Mouse (Mus musculus): Measurements from ENCODE around the gene Srpr. TPM values are rescaled to one million over a fixed set of nuclear protein-coding genes. Genes with fewer than 3 reads are reported as not detected.

The Srpr gene
- total RNA-seq, 2 experiments from 2014 or later, result 98.2 to 100 TPM

DNA sequence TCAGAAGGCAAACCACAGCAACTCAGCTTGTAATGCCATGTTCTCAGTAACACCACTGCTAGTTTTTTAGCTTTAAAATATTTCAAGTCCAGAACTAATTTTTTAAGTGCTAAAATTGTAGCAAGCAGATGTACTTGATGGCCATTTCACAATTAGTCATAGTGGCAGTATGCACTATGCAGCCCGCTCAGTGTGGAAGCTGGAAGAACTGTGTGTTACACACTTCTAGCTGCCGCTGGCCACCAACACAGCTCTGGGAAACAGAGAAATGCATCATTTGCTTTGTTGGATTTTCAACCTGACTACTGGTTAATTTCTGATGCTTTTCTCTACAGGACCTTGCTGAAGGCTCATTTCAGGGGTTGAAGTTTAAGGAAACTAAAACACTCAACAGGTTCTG, 47.4 kb downstream of the Srpr start:
- intact Hi-C loops (cut with DNase I), result no loop called here
- DNase-seq, result no peak

DNA sequence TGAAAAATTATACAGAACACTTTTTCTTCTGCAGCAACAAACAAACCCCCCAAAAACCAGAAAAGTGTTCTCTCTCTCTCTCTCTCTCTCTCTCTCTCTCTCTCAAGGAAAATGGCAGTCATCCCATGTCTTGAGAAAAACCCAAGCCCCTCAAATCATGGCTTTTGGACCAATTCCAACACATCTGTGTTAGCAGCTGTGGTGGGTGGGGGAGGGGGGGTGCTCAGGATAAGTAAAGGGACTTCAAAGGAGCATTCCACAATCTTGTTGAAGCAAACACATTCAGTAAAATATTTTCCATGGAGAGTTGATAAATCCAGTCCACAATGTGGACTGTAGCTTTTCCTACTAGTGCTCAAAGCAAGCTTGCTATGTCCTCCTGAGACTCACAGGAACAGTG, 49.5 kb downstream of the Srpr start:
- intact Hi-C loops (cut with DNase I), result no loop called here
- no peak for DNase-seq

DNA sequence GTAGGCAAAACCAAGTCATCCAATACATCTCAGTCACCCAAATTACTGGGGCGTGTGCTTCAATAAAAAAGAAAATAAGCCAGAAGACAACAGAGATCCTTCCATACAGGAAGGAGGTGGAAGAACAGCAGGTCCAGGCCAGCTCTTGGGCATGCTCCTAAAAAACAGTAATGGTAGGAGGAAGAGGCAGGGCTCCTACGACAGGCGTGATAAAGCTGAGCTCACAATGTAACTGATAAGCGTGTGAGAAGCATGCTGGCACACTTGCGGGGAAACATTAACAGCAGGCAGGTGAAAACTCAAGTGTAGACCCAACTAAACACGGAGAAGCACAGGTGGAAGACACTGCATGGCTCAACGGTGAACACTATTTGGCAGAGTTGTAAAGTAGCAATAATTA, 57.4 kb downstream of the Srpr start:
- intact Hi-C loops (cut with DNase I), result no loop called here
- no peak for DNase-seq

DNA sequence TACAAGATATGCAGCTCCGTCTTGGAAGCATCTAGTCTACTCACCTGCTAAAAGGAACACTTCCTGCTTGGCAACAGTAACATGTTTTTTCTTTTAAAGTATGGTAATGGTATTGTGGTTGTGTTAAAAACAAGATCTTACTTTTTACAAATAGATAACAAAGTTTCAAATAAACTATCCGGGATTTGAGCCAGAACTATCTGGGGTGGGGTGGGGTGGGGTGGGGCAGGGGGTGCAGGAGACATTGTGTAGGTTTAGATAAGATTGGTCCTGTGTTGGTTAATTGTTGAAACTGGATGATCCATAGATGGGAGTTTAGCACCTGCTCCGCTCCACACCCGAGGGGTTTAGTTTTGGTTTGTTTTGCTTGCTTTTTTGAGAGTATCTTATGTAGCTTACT, 62.4 kb downstream of the Srpr start:
- no peak for DNase-seq
- intact Hi-C loops (cut with DNase I), result no loop called here

DNA sequence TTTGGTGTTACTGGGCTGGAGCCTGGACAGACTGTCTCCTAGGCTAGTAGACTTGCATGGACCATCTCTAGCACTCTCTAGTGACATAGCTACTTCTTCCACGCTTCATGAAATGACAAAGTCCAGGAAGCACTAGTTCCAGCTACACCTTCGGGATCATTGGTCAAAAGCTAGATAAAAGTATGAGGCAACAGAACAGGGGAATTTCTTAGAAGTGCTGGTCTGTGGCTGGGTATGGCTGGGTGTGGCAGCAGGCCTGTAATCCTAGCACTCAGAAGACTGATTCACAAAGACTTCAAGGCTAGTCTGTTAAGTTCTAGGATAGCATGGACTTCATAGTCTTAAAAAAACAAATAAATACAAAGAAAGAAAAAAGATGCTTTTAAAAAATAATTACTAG, 63.5 kb downstream of the Srpr start:
- DNase-seq, result no peak
- intact Hi-C loops (cut with DNase I), result no loop called here

DNA sequence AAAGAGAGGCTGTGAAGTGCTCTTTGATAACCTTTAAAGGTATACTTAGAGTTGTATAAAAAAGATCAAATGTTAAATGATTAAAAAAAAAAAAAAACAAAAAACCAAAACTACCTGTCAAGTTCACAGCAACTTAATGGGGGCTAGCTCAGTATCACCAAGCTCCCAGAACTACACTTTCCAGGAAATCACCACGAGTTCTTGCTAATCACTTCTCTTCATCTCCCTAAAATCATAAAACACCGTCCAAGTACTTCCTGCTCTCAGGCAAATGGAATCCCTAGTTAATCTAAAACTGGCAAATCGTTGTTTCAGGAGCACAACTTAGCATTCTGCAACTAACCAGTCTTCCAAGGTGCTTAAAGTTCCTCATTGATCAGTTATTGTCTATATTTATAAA, 64.5 kb downstream of the Srpr start:
- no peak for DNase-seq
- intact Hi-C loops (cut with DNase I), result no loop called here

DNA sequence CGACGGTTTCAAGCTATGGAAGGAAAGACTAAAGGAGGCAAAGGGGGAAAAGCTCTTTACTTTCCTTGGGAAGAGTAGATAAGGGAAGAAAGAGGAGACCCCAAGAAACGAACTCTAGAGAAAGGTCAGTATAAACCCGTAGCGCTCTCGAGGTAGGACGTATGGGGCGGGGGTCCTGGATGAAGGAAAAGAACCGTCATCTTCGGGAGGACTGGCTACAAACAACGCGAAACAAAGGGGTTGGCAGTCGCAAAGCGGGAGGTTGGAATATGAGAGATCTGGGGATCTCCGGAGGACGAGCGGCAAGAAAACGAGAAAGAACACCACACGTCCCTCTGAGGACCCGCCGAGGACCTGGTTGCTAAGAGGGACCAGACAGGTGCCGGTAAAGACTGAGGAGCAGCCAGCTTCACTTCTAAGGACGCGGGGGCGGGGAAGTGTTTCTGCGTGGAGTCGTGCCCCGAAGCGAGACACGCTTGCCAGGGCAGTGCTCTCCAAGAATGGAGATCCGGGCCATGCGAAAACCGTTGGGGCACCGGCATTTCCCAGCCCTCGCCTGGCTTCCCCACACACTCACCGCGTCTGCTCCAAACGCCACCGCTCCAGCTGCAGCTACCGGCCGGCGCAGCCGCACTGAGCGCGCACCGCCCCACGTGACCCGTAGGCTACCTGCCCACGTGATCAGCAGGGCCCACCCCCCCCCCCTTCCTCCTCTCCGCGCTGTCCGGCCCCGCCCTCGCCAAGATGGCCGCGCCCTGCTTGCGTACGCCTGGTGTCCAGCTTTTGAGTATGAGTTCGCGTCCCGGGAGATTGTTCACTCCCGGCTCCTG, 67.4 kb downstream of the Srpr start, which contains the start of the genes Fam118b and Rpusd4:
Fam118b (minus strand) TSS at position 660 of the 830 bp plus-strand sequence.
Rpusd4 (plus strand) TSS at position 720 of the 830 bp plus-strand sequence.
- intact Hi-C loops (cut with DNase I), result no loop called here
- DNase-seq, result peak; percentile 90 to 94

DNA sequence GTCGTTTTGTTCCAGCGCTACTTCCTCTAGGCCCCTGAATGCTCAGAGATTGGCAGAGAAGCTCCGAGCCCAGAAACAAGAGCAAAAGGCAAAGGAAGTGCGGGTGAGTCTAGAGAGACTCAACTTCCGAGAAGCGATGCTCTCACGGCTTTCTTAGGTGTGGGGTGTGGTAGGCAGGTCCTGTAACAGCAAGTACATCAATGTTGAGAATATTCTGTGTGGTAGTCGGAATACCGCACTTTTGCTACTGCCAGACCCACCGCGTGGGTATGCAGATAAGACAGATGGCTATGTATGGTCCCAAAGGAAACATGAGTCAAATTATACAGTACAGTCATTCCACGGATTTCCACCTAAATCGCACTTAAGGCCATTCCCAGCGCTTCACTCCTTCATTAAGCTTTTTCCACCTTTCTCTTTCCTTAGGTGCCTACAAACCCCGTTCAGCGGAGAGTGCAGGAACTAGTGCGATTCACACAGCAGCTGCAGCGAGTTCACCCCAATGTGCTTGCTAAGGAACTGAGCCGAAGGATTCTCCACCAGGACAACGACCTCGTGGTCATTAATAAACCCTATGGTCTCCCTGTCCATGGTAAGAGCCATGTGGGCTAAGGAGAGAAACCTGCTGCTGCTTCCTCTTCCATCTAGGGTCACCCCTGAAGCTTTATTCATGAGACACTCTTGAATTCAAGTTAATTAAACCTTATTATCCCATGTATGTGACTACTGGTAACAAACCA, 68.2 kb downstream of the Srpr start:
- no peak for DNase-seq
- intact Hi-C loops (cut with DNase I), result loop anchor here (2.0 kb wide), 1 partner anchor 57 kb away; the partner anchor contains the start of gene Foxred1

DNA sequence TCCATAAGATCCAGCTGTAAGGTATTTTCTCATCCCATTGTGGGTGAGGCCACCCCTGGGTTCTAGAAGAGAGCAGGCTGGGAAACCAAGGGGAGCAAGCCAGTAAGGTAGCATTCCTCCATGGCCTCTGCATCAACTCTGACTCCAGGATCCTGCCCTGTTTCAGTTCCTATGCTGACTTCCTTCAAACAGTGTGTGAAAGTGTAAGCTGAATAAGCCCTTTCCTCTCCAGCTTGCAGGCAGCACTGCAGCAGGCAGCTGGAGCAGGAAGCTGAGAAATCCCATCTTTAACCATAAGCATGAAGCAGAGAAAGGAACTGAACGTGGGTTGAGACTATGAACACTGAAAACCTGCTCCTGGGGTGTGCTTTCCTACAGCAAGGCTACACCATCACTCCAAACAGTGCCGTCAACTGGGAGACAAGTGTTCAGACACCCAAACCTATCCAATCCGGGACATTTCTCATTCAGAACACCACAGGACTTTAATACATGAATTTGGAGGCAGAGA, 77.9 kb downstream of the Srpr start:
- no peak for DNase-seq
- intact Hi-C loops (cut with DNase I), result no loop called here

DNA sequence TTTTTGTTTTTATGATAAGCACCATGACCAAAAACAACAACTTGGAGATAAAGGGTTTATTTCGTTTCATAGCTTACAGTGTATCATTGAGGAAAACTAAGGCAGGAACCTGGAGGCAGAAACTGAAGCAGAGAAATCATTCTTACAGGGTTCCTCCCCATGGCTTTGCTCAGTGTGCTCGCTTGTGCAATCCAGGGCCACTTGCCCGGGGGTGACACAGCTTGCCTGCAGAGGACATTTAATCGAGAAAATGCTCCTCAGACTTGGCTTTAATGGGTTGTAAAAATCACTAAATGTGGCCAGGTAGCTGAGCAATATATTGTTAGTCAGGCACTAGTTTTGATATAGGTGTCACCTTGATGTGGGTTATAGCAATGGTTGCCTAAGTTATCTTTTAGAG, 78.5 kb downstream of the Srpr start:
- DNase-seq, result no peak
- intact Hi-C loops (cut with DNase I), result no loop called here

DNA sequence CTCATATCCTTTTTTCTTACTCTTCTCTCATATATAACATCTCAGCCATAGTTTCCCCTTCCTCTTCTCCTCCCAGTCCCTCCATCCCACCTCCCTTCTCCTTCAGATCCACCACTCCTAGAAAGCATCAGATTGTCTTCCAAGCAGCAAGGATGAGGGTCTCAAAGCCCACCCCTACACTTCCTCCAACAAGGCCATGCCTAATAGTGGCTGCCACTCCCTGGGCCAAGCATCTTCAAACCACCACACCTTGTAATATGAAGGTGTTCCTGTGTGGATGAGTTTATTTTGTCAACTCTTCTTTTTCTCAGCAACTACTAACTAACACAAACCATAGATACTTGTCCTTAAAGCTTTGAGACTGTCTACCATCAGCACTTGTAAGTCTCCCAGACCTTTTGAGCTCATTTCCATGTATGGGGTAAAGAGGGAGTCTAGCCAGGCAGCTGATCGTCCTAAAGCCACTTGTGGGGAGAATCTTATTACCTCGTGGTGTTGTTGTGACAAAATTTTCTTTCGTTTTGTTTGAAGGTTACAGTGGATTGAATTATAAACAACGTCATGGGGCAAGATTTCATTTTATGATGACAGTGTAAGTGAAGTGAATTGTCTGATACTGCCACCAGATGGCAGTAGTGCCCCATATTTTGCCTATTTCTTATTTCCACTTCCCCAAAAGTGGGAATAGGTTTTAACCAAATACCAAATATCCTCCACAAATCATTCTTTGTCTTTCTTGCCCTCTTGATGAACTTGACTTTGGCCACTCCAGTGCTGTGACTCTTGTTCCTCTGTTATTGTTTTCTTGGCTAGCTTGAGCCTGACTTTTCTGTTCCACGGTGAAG, 82.3 kb downstream of the Srpr start:
- peak; percentile 68 to 81 for DNase-seq

DNA sequence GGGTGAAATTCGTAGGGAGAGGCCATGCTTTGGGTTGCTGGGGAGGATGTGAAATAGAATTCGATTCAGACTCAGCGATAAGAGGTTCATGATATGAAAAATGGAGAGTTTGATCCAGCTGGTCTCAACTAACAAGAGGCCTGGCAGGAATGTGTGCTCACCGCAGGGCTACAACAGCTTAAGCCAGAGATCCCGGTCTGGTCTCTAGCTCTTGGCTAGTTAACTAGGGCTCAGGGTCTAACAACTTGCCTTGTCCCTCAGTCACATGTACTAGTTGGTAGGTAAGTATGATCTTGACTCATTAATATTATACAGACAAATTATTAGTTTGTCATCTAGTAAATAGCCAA, 82.9 kb downstream of the Srpr start:
- no peak for DNase-seq

More for the DNA sequence above, 82.3 kb downstream of the Srpr start:
- intact Hi-C loops (cut with DNase I), result loop anchor here (1.0 to 5.0 kb wide), 3 partner anchors 140 to 259 kb away; partner anchors contain the start of gene Cdon

DNA sequence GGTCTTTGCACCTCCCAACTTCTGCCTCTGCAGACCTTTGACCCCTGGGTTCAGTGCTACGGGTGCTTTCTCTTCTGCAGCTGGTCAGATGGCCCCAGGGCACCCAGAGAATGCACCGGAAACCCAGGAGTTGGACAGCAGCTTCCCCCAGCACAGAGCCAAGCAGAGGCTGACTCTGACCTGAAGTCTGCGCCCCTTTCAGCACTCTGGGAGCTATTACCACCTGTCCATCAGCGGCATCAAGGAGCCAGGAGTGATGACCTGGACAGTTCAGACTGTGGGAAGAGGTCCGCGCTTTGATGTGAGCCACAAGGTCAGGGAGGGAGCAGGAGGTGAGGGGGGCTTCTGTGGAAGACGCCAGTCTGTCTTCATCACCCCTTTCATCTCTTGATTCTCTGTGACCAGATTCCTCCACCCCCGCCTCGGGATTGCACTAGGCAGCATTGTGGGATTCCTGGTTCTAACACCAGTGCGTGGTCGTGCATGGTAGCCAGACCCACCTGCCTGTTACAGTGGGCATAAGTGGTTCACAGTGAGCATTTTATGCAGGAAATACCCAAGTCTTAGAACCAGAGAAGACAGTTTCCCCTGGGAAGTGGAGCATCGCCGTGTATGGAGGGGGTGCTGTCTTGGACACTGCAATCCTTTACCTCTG, 83.6 kb downstream of the Srpr start:
- no peak for DNase-seq
- intact Hi-C loops (cut with DNase I), result loop anchor here (5.0 kb wide), 1 partner anchor 139 kb away; the partner anchor contains the start of gene Cdon

More for the DNA sequence above, 82.9 kb downstream of the Srpr start:
- intact Hi-C loops (cut with DNase I), result loop anchor here (1.0 to 5.0 kb wide), 3 partner anchors 139 to 258 kb away; partner anchors contain the start of gene Cdon

DNA sequence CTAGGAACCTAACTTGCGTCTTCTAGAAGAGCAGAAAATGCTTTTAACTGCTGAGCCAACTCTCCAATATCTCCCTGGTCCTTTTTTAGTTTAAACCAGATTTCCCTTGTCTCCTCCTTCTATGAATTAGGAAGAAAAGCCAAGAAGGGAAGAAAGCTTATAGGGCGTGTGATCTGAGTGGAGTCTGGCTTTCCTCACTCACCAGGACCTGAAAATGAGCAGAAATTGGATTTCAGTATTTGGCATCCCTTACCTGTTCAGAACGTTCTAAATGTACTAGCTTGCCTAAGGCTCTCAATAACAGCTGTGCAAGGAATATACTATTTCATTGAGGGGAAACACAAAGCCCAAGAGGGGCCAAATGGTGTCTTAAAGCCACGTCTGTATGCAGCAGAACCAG, 84.4 kb downstream of the Srpr start:
- intact Hi-C loops (cut with DNase I), result loop anchor here (5.0 kb wide), 1 partner anchor 138 kb away; the partner anchor contains the start of gene Cdon
- DNase-seq, result no peak

DNA sequence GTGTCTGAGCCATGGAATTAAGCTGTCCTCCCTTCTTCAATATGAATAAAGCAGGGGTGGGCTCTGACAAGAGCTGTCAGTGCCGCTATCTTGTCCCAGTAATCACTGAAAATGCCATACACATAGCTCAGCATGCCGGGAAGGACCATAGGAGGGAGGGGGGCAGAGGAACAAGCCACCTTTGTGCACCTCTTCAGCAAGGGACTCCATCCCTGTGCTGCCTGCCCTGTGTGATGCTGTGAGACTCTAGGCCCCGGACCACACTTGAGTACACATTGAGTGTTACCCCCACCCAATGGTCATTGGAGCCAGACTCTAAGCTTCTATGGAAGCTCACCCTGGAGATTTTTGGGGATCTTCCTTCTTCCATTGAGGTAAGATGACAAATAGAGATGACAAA, 86.4 kb downstream of the Srpr start:
- intact Hi-C loops (cut with DNase I), result no loop called here
- DNase-seq, result no peak

DNA sequence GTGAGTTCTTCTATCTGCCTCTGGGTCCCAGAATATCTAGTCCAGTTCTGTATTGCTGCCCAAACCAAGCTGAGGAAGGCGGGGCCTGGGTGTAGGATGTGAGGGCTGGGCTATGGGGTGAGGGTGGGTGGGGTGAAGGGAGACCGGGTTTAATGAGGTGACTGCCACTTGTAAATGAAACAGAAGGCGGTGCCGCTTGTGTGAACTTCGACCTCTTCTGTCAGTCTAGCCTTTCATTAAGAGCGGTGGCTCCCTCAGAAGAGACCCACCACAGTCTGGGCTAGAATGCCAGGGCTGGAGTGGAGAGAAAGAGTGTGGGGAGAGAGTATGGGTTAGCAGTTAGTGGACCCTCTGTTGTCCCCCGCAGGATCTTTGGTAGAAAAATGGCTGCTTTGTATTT, 90.0 kb downstream of the Srpr start:
- intact Hi-C loops (cut with DNase I), result no loop called here
- DNase-seq, result no peak

DNA sequence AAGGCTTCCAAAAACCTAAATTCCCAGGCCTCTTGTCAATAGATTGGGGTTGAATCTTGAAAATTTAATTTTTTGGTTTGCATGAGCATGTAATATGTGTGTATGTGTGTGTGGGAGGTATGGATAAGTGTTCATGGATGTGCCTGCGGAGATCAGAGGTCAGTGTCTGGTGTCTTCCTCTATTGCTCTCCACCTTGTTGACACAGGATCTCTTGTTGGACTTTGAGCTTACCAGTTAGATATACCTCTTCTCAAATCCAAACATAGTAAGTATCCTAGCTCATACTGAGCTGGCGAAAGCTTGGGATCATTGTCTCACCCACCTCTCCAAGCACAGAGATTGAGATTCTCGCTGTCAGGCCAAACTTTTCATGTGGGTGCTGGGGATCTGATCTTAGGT, 90.4 kb downstream of the Srpr start:
- DNase-seq, result no peak
- intact Hi-C loops (cut with DNase I), result no loop called here

DNA sequence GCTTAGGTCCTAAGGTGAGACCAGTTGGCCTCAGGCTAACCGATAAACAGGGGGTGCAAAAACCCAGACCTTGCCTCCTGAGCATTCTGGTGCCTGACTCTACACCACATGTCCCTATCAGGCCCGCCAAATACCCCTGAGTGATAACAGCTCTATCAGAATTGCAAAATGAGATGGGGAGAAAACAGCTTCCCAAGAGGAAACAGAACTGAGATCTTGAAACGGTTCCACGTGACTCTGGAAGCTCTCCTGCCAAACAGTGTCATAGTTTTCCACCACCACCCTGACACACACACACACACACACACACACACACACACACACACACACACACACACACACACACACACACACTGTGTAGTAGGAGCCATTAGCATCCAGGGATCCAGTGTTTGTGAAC, 90.9 kb downstream of the Srpr start:
- intact Hi-C loops (cut with DNase I), result no loop called here
- peak; percentile 33 to 35 for DNase-seq

DNA sequence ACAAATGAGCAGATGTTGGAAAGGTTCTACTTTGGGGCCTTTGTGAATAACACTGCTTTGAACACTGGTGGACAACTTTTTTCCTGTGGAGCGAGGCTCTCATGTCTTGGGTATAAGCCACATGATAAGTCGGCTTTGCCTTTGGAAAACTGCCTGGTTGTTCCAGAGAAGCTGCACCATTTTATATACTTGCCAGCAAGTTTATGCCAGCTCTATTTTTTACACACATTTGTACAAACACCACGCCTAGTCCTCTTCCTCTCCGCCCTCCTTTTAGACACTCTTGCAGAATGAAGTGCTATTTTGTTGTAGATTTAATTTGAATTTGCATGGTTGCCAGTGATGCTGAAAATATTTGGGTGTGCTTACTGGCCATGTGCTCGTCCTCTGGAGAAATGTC, 93.5 kb downstream of the Srpr start:
- DNase-seq, result peak; percentile 65 to 69
- intact Hi-C loops (cut with DNase I), result no loop called here
